Mouse (Mus musculus): ENCODE data around the gene Tns1.

- TF ChIP-seq CTCF (IDR thresholded peaks at IDR 0.05; ENCODE audit: control insufficient read depth, insufficient read depth, insufficient read length) (no peak), USF1 (IDR thresholded peaks at IDR 0.05; ENCODE audit: low read depth) (no peak), MYOG (IDR thresholded peaks at IDR 0.05; ENCODE audit: control insufficient read depth, extremely low read depth, insufficient read length) (no peak), FOSL1 (IDR thresholded peaks at IDR 0.05; ENCODE audit: insufficient read depth, low read length, poor library complexity, severe bottlenecking) (no peak), CEBPB (IDR thresholded peaks at IDR 0.05; ENCODE audit: low read depth) (no peak)
Measured at GRCm38 (mm10) chr1:73928385-73928784, 195.9 kb downstream of the Tns1 start.

Measured in C2C12 (cell line).